Mouse (Mus musculus): ENCODE data around the gene Fam126a. TPM values are rescaled to one million over a fixed set of nuclear protein-coding genes. Genes with fewer than 3 reads are reported as not detected.
"Not testable (repeated sequence)": the region's sequence is repeated elsewhere in the genome, so short reads cannot be mapped to it uniquely, and the experiment has no call there.

The Fam126a gene
- total RNA-seq, 2 experiments from 2014 or later, result 10.6 to 11.3 TPM

- no peak for ATAC-seq (replicated peaks; ENCODE audit: poor library complexity, severe bottlenecking)
These were observed 118.9 kb downstream of the Fam126a start for GRCm38 (mm10) chr5:23911556-23911955.

DNA sequence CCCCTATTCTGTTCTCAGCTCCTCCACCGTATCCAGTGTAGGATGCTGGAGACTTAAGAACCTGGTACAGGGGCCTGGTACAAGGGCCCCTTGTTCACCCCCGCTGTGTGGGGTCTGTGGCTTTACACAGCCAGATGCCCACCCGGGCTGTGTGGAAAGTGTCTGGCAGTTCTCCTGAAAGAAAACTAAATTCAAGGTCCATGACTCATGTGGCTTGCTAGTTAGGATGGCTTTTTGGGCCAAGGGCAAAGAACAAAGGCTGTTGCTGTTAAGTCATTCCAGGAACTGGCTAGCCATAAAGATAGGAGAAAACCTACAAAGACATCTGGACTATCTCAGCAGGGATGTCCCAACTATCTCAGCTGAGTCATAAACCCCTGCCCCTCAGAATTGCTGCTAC is 121.2 kb downstream of the Fam126a start:
- no peak for ATAC-seq (replicated peaks; ENCODE audit: poor library complexity, severe bottlenecking)

DNA sequence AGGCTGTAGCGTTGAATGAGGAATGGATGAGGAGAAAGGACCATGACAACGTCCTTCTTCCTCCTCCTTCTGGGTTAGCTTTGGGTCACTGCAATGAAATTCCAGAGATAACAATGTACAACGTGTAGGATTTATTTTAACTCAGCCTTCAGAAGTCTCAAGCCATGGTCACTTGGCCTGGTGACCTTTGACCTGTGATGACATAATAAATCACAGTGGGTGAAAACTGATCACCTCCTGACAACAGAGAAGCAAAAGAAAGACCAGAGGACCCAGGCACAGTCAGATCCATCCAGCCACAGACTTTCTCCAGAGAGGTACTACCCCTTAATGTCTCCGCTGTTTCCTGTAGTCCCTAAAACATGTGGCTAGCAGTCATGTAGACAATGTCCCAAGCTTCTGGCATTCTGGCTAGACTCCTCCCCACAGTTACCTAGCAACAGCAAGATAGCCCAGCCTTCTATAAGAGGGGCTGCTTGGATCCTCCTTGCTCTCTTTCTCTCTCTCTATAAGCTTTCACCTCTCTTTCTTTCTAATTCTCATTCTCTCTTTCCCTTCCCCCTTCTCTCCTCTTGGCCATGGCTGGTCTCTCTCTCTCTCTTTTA is 121.9 kb downstream of the Fam126a start:
- ATAC-seq (replicated peaks; ENCODE audit: poor library complexity, severe bottlenecking), result no peak

DNA sequence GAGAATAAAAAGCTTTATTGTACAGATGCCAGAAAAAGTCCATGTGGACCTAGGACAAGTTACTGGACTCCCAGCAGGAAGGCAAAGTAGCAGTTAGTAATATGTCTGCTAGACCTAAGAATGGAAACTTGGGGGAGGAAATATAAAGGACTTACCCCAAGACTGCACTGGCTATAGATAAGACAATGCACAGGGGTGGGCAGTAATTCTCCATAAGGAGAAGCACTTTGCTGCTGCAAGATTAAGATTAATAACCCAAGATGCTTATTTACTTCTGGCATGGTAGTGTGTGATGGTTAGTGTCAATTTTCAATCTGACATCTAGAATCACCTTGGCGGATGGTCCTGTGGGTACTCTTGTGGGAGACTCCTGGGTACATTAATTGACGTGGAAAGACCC is 128.3 kb downstream of the Fam126a start:
- ATAC-seq (replicated peaks; ENCODE audit: poor library complexity, severe bottlenecking), result no peak

GRCm38 (mm10) chr5:23900190-23900589 is 130.3 kb downstream of the Fam126a start:
- no peak for ATAC-seq (replicated peaks; ENCODE audit: poor library complexity, severe bottlenecking)

DNA sequence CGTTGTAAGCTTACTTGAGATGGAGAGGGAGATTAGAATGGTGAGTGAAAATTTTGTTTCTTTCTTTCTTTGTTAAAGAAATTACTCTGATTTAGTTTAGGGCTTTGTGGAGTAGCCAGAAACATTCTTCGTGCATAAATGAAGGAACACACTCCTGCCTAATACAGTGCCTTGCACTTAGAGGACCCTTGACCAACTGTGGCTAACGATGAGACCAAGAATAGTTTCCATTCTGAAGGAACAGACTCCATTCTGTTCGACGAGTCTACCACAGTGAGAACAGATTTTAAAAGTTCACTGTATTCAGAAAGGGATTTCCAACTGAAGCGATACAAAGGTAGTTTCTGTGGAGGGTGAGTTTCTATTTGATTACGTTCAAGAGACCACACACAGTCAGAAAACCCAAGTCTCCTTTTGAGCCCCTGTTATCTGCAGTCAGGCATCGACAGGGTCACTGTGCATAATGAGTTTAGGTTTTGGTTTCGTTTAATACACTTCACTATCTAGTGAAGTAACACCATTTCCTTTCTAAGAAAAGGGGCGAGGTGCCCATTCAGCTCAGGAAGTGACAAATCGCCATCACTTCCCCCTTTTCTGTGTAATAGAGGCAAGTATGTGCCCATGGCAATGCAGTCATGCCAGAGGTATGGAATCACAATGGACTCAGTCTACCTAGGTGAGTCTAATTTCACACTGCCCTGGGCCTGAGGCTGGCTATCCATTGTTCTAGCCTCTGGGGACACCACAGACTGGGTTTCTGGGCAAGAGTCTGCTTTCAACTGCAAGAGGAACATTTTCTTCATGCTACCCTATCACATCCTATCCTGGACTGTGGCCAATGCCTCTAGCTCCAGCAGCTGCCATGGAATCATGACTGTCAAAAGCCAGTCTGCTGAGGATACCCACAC is 136.4 kb downstream of the Fam126a start:
- ATAC-seq (replicated peaks; ENCODE audit: poor library complexity, severe bottlenecking), result peak; percentile 96

DNA sequence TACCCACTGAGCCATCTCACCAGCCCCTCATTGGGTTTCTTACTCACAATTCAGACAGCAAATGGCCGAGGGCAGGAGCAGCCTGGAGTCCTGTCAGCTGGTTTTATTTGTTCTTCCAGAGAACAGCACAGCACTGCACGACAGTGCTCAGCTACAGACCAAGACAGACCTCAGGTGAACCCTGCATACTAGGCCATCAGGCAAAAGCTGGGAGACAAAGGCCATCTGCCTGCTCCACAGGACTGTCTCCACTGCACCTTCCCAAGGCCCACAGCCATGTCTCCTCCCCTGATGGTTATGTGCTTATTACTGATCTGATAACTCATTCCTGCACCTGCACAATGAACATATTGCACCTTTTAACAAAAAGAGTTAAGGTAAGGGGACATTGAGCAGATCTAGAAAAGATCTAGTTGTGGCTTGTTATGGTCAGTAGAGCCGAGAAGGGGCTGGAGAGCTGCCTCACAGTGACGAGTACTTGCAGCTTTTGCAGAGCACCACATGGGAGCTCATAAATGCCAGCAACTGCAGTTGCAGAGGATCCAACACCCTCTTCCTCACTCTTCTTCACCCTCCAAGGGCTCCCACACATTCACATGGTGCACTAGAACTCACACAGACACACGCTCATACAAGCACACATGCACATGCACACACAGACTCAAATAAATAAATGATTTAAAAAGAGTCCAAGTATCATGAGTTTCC is 137.2 kb downstream of the Fam126a start:
- ATAC-seq (replicated peaks; ENCODE audit: poor library complexity, severe bottlenecking), result no peak

GRCm38 (mm10) chr5:23890734-23891133 is 139.8 kb downstream of the Fam126a start:
- ATAC-seq (replicated peaks; ENCODE audit: poor library complexity, severe bottlenecking), result peak; percentile 29; the same call in 1 of the 2 replicates

- ATAC-seq (replicated peaks; ENCODE audit: poor library complexity, severe bottlenecking), result no peak
These were observed 141.0 kb downstream of the Fam126a start for GRCm38 (mm10) chr5:23889461-23889860.

- ATAC-seq (replicated peaks; ENCODE audit: poor library complexity, severe bottlenecking), result no peak
These were observed 143.4 kb downstream of the Fam126a start for GRCm38 (mm10) chr5:23887111-23887510.

- peak; percentile 98 for ATAC-seq (replicated peaks; ENCODE audit: poor library complexity, severe bottlenecking)
These were observed 156.0 kb downstream of the Fam126a start for GRCm38 (mm10) chr5:23874457-23874856.

DNA sequence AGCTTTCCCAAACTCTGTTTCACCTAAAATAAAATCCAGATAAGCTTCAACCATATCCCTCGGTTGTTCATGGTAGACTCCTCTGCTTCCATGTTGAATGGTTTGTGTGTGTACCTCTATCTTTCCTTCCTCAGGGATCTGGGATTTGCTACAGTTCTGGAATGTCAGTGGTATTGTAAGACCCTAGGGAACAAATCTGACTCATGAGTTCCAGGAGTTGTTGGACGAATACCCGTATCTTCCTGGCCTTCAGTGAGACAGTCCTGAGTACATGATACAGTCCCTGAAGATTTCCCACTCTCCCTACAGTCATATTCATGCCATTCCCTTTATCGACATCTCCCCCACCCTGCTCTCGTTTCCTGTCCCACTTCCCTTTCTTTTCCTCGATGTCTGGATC is 157.9 kb downstream of the Fam126a start:
- ATAC-seq (replicated peaks; ENCODE audit: poor library complexity, severe bottlenecking), result no peak

DNA sequence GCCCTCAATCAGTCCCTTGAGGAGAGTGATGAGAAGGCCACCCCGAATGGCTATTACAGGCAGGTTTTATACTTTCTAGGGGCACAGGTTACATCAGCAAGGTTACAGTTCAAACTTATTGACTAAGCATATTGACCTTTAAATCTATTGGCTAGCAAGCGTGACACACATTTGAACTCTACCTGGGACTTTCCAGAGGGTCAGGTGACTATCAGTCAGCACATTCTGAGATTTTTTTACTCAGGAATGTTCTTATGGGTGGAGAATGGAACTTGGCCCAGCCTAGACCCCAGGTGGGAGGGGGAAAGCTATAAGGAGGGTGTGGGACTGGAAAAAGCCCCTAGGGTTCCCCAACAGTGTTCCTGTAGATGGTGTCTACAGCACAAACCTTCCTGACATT is 159.2 kb downstream of the Fam126a start:
- not testable (repeated sequence) for ATAC-seq (replicated peaks; ENCODE audit: poor library complexity, severe bottlenecking)

DNA sequence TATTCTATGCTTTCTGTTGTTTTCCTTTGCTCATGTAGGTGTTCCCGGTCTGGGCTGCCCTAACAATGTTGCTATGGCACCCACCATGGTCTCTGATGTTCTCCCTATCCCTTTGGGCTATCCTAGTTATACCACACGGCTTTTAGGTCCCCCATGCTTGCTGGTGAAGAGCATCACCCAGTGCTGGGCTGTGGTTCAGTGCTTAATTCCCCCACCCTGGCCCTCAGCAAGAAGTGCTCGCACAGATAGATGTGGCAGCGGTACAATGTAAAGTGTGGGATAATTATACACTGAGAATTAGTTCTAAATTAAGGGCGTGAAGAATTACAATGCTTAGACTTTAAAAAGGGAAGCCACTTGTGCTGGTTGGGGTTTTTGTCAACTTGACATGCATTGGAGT is 164.5 kb downstream of the Fam126a start:
- ATAC-seq (replicated peaks; ENCODE audit: poor library complexity, severe bottlenecking), result no peak

Other genes with a start within 250 kb of the Fam126a start
- 44.4 and 45.8 TPM in 2 replicates for gene Pus7, start 247.0 kb downstream of the Fam126a start, total RNA-seq (2014; fragmentation: Nextera tagmentation)
- 50.5 and 64.7 TPM in 2 replicates for gene Pus7, start 247.0 kb downstream of the Fam126a start, total RNA-seq (2017)
- 19.6 and 33.0 TPM in 2 replicates for gene Rint1, start 243.0 kb downstream of the Fam126a start, total RNA-seq (2014; fragmentation: Nextera tagmentation)
- gene Rint1, start 243.0 kb downstream of the Fam126a start, total RNA-seq (2017), result 25.0 and 29.1 TPM in 2 replicates
- gene Tomm7, start 186.5 kb downstream of the Fam126a start, total RNA-seq (2014; fragmentation: Nextera tagmentation), result 111 and 165 TPM in 2 replicates
- 317 and 372 TPM in 2 replicates for gene Tomm7, start 186.5 kb downstream of the Fam126a start, total RNA-seq (2017)
- 10.5 and 21.3 TPM in 2 replicates for gene Klhl7, start 69.9 kb upstream of the Fam126a start, total RNA-seq (2014; fragmentation: Nextera tagmentation)
- gene Klhl7, start 69.9 kb upstream of the Fam126a start, total RNA-seq (2017), result 14.5 and 17.8 TPM in 2 replicates
- 14.2 and 18.3 TPM in 2 replicates for gene Nupl2, start 134.3 kb upstream of the Fam126a start, total RNA-seq (2014; fragmentation: Nextera tagmentation)
- gene Nupl2, start 134.3 kb upstream of the Fam126a start, total RNA-seq (2017), result 7.1 and 7.5 TPM in 2 replicates